Mouse (Mus musculus) CH12.LX (cell line): Measurements from ENCODE around the gene Cox8c. TPM values are rescaled to one million over a fixed set of nuclear protein-coding genes. Genes with fewer than 3 reads are reported as not detected.
A peak's percentile ranks its signal among the peaks of the same experiment; 100 is the strongest.

ENCODE experiments used
- DNase-seq: peaks from one replicate; pipeline ENCODE4 v3.0.0-alpha.2; 2013; ENCODE audit errors: extremely low read depth
- H3K27ac ChIP-seq: 2 replicates; pipeline ENCODE4 v1.5.1; 2012; ENCODE audit warnings: low read depth, mild to moderate bottlenecking, control low read depth, moderate library complexity; ENCODE audit not compliant: insufficient read depth
- H3K27me3 ChIP-seq: replicated peaks from 2 replicates; pipeline ENCODE3; 2012; ENCODE audit warnings: inconsistent platforms
- H3K36me3 ChIP-seq, 2 experiments: replicated peaks in 1 of 2; 2 replicates each; pipeline versions ENCODE3 to v1.6.1; 2012; ENCODE audit warnings: inconsistent platforms in 1 of 2, low read length in 1 of 2, mild to moderate bottlenecking in 1 of 2, mixed read lengths in 1 of 2, moderate library complexity in 1 of 2; ENCODE audit not compliant: control insufficient read depth in 1 of 2, insufficient read depth in 1 of 2
- H3K4me1 ChIP-seq, 2 experiments: 2 replicates each; pipeline ENCODE4 v1.6.1; 2012; ENCODE audit warnings: inconsistent platforms in 1 of 2, moderate library complexity in 1 of 2; ENCODE audit not compliant: insufficient read depth in 2 of 2, control insufficient read depth in 1 of 2
- H3K4me2 ChIP-seq: 2 replicates; pipeline ENCODE4 v1.6.1; 2012; ENCODE audit warnings: low read depth, mild to moderate bottlenecking, control low read depth; ENCODE audit not compliant: poor library complexity, insufficient read depth, severe bottlenecking
- H3K4me3 ChIP-seq, 3 experiments: fragments of 150-350 bp in 1 of 3; sonication (generic) in 1 of 3; replicated peaks in 1 of 3; 2 replicates each; pipeline versions ENCODE3 to v1.5.1; 2011 to 2012; ENCODE audit warnings: low read depth in 2 of 3, low read length in 2 of 3, mild to moderate bottlenecking in 2 of 3, moderate library complexity in 2 of 3, control low read depth in 1 of 3, improper control_type of control experiment in 1 of 3, inconsistent platforms in 1 of 3, mixed read lengths in 1 of 3; ENCODE audit not compliant: poor library complexity in 1 of 3
- H3K79me2 ChIP-seq: replicated peaks from 2 replicates; pipeline ENCODE4 v1.6.1; 2012; ENCODE audit warnings: mild to moderate bottlenecking, moderate library complexity; ENCODE audit not compliant: control insufficient read depth, poor library complexity, insufficient read depth, severe bottlenecking; ENCODE audit errors: extremely low read depth
- H3K9ac ChIP-seq: 2 replicates; pipeline ENCODE4 v1.6.1; 2012; ENCODE audit warnings: low read depth, mild to moderate bottlenecking, control low read depth, moderate library complexity; ENCODE audit not compliant: insufficient read depth
- H3K9me3 ChIP-seq: replicated peaks from 2 replicates; pipeline ENCODE3; 2012; ENCODE audit warnings: low read length, inconsistent platforms, mixed read lengths
- BHLHE40 ChIP-seq: IDR thresholded peaks from 2 replicates; pipeline ENCODE4 v1.6.1; 2011; ENCODE audit warnings: mild to moderate bottlenecking, low read depth, low read length, improper control_type of control experiment
- CHD1 ChIP-seq: IDR thresholded peaks from 2 replicates; pipeline ENCODE4 v1.6.1; 2012; ENCODE audit warnings: low read depth, low read length, improper control_type of control experiment, inconsistent platforms
- CTCF ChIP-seq, 2 experiments: IDR thresholded peaks in 1 of 2; conservative IDR thresholded peaks in 1 of 2; 2 replicates each; pipeline ENCODE4 v1.5.1; 2011 to 2012; ENCODE audit warnings: low read depth in 2 of 2, low read length in 2 of 2, improper control_type of control experiment in 1 of 2, inconsistent platforms in 1 of 2, mild to moderate bottlenecking in 1 of 2, moderate library complexity in 1 of 2
- E2F4 ChIP-seq: IDR thresholded peaks from 2 replicates; pipeline ENCODE4 v1.6.1; 2011; ENCODE audit warnings: low read depth, low read length, improper control_type of control experiment; ENCODE audit not compliant: insufficient replicate concordance
- EP300 ChIP-seq: IDR thresholded peaks from 2 replicates; pipeline ENCODE4 v1.6.1; 2011; ENCODE audit warnings: low read length, improper control_type of control experiment
- ETS1 ChIP-seq: conservative IDR thresholded peaks from 2 replicates; pipeline ENCODE4 v1.6.1; 2012; ENCODE audit warnings: low read depth, mild to moderate bottlenecking, inconsistent platforms, low read length, improper control_type of control experiment, moderate library complexity
- GABPA ChIP-seq: IDR thresholded peaks from 2 replicates; pipeline ENCODE4 v1.6.1; 2012; ENCODE audit warnings: low read depth, low read length, improper control_type of control experiment, inconsistent platforms; ENCODE audit not compliant: insufficient replicate concordance
- IRF4 ChIP-seq: IDR thresholded peaks from 2 replicates; pipeline ENCODE4 v1.6.1; 2014; ENCODE audit warnings: low read depth, mild to moderate bottlenecking, inconsistent platforms, low read length, improper control_type of control experiment
- JUN ChIP-seq: IDR thresholded peaks from 2 replicates; pipeline ENCODE4 v1.6.1; 2011; ENCODE audit warnings: low read depth, mild to moderate bottlenecking, low read length, improper control_type of control experiment, moderate library complexity; ENCODE audit not compliant: insufficient read depth
- MAFK ChIP-seq: IDR thresholded peaks from 2 replicates; pipeline ENCODE4 v1.6.1; 2011; ENCODE audit warnings: low read length, improper control_type of control experiment; ENCODE audit not compliant: insufficient replicate concordance
- MAX ChIP-seq: IDR thresholded peaks from 2 replicates; pipeline ENCODE4 v1.6.1; 2011; ENCODE audit warnings: low read length, improper control_type of control experiment
- MEF2A ChIP-seq: IDR thresholded peaks from 2 replicates; pipeline ENCODE4 v1.6.1; 2014; ENCODE audit warnings: low read depth, mild to moderate bottlenecking, inconsistent platforms, low read length, improper control_type of control experiment, borderline replicate concordance
- MXI1 ChIP-seq: IDR thresholded peaks from 2 replicates; pipeline ENCODE4 v1.6.1; 2011; ENCODE audit warnings: mild to moderate bottlenecking, low read depth, low read length, improper control_type of control experiment
- MYC ChIP-seq: IDR thresholded peaks from 2 replicates; pipeline ENCODE4 v1.6.1; 2011; ENCODE audit warnings: low read depth, mild to moderate bottlenecking, improper control_type of control experiment, low read length
- NELFE ChIP-seq: IDR thresholded peaks from 2 replicates; pipeline ENCODE4 v1.6.1; 2011; ENCODE audit warnings: low read depth, low read length, improper control_type of control experiment
- NRF1 ChIP-seq: IDR thresholded peaks from 2 replicates; pipeline ENCODE4 v1.6.1; 2014; ENCODE audit warnings: low read depth, mild to moderate bottlenecking, inconsistent platforms, low read length, improper control_type of control experiment, moderate library complexity
- PAX5 ChIP-seq: IDR thresholded peaks from 2 replicates; pipeline ENCODE4 v1.6.1; 2012; ENCODE audit warnings: low read length, inconsistent platforms, mixed read lengths
- POLR2A ChIP-seq: IDR thresholded peaks from 2 replicates; pipeline ENCODE4 v1.6.1; 2011; ENCODE audit warnings: low read depth, mild to moderate bottlenecking, improper control_type of control experiment, low read length
- RAD21 ChIP-seq: IDR thresholded peaks from 2 replicates; pipeline ENCODE4 v1.6.1; 2011; ENCODE audit warnings: low read depth, mild to moderate bottlenecking, low read length, improper control_type of control experiment, moderate library complexity
- RCOR1 ChIP-seq: conservative IDR thresholded peaks from 2 replicates; pipeline ENCODE4 v1.6.1; 2012; ENCODE audit warnings: low read depth, mild to moderate bottlenecking, inconsistent platforms, low read length, improper control_type of control experiment
- SIN3A ChIP-seq: IDR thresholded peaks from 2 replicates; pipeline ENCODE4 v1.6.1; 2012; ENCODE audit warnings: low read length, improper control_type of control experiment, inconsistent platforms
- SMC3 ChIP-seq: IDR thresholded peaks from 2 replicates; pipeline ENCODE4 v1.6.1; 2011; ENCODE audit warnings: low read depth, low read length, improper control_type of control experiment
- TCF12 ChIP-seq: IDR thresholded peaks from 2 replicates; pipeline ENCODE4 v1.6.1; 2014; ENCODE audit warnings: low read depth, mild to moderate bottlenecking, inconsistent platforms, low read length, improper control_type of control experiment
- USF2 ChIP-seq: conservative IDR thresholded peaks from 2 replicates; pipeline ENCODE4 v1.6.1; 2011; ENCODE audit warnings: low read depth, low read length, improper control_type of control experiment
- ZC3H11A ChIP-seq: IDR thresholded peaks from 2 replicates; pipeline ENCODE4 v1.6.1; 2012; ENCODE audit warnings: low read depth, mild to moderate bottlenecking, inconsistent platforms, low read length, improper control_type of control experiment
- ZKSCAN1 ChIP-seq: IDR thresholded peaks from 2 replicates; pipeline ENCODE4 v1.6.1; 2012; ENCODE audit warnings: low read depth, inconsistent platforms, low read length, improper control_type of control experiment, borderline replicate concordance
- ZMIZ1 ChIP-seq: IDR thresholded peaks from 2 replicates; pipeline ENCODE4 v1.6.1; 2012; ENCODE audit warnings: low read depth, mild to moderate bottlenecking, inconsistent platforms, low read length, improper control_type of control experiment
- ZNF384 ChIP-seq: IDR thresholded peaks from 2 replicates; pipeline ENCODE4 v1.6.1; 2012; ENCODE audit warnings: low read depth, low read length, improper control_type of control experiment, inconsistent platforms
- dilution Hi-C: fragments of 300-500 bp; cut with MboI; formaldehyde crosslinking; loops from 2 replicates; pipeline ENCODE4 v1.14.3; 2020; ENCODE audit warnings: low sequenced_read_pairs; ENCODE audit not compliant: extremely low pct_unique_long_range_greater_than_20kb, extremely low pct_ligation_motif_present
- in situ Hi-C: fragments of 300-500 bp; cut with MboI; formaldehyde crosslinking; loops from 3 replicates; pipeline ENCODE4 v1.14.3; 2019; ENCODE audit warnings: low sequenced_read_pairs, low pct_ligation_motif_present, low pct_unique_long_range_greater_than_20kb, mixed read lengths
- polyA plus RNA-seq: library from polyadenylated mRNA; unstranded; fragments of >175 nt; gene quantifications from 2 replicates; pipeline ENCODE4 v1.2.1, GENCODE M21; 2012; ENCODE audit warnings: low read depth; ENCODE audit not compliant: insufficient read length
- total RNA-seq, 2 experiments: library from RNA; depleted of rRNA; stranded (reverse); fragments of 300-350 nt in 1 of 2; fragments of >200 nt in 1 of 2; gene quantifications; 2 replicates each; pipeline ENCODE4 v1.2.3; 2012 to 2014

Cox8c gene
- total and polyA plus RNA-seq, 3 experiments: not detected

- H3K27me3 ChIP-seq: peaks cover 8% of the 10 kb centered on the region
- peak; percentile 19; the same call in 1 of the 2 replicates for TF ChIP-seq SIN3A
- no peak for TF ChIP-seq RCOR1
- TF ChIP-seq MYC: no peak
- TF ChIP-seq ETS1: no peak
- TF ChIP-seq MXI1: no peak
- no peak for TF ChIP-seq SMC3
- 0 out of 2 replicates have a peak, but pooled peaks have one; percentile 16 for TF ChIP-seq MAX
- TF ChIP-seq ZNF384: no peak
Measured at GRCm38 (mm10) chr12:102877301-102878030, 21.6 kb upstream of the Cox8c start.

GRCm38 (mm10) chr12:102878031-102878823 is 20.9 kb upstream of the Cox8c start, which contains the start of gene Btbd7:
Gene Btbd7, minus strand, starts transcription at chr12:102878471.
- Histone ChIP-seq H3K27me3 (peaks cover 8% of the 10 kb centered on the region), H3K79me2 (peaks cover 28% of the 10 kb centered on the region), H3K9ac (peak within 1 kb of the TSS; percentile 85), H3K4me3 (peak within 1 kb of the TSS; percentile 84 to 90 (median 89)), H3K27ac (0 out of 2 replicates have a peak within 1 kb of the TSS, but pooled peaks have one; percentile 5), H3K9me3 (no peaks in the 10 kb centered on the region), H3K4me1 (peaks cover 5 to 14% of the 10 kb centered on the region in 2 experiments), H3K36me3 (no peaks in the 10 kb centered on the region), H3K4me2 (peak within 1 kb of the TSS; percentile 89)
- in situ Hi-C loops (loop anchor here (25.0 kb wide), 1 partner anchor 184 kb away; no protein-coding TSS in a partner anchor), dilution Hi-C loops (no loop called here)
- DNase-seq: peak; percentile 89
- TF ChIP-seq MAX (peak; percentile 77), CTCF (conservative IDR thresholded peaks at IDR 0.05 in 1 of 2, IDR thresholded peaks at IDR 0.05 in 1 of 2; ENCODE audit: low read depth in 2 of 2, low read length in 2 of 2) (no peak), EP300 (0 out of 2 replicates have a peak, but pooled peaks have one; percentile 3), RCOR1 (no peak), IRF4 (no peak), NELFE (peak; percentile 39; the same call in 1 of the 2 replicates), MXI1 (no peak), BHLHE40 (peak; percentile 89), MAFK (no peak), CHD1 (no peak), ZC3H11A (no peak), PAX5 (no peak), ZMIZ1 (no peak), E2F4 (no peak), SIN3A (no peak; the same call in 1 of the 2 replicates), ZKSCAN1 (no peak), SMC3 (no peak), TCF12 (peak; percentile 67), NRF1 (peak; percentile 88), ZNF384 (no peak), POLR2A (peak; percentile 73; the same call in 1 of the 2 replicates), USF2 (peak; percentile 84), RAD21 (no peak), GABPA (no peak), ETS1 (no peak; the same call in 1 of the 2 replicates), JUN (no peak), MEF2A (peak; percentile 50; the same call in 1 of the 2 replicates)

More at GRCm38 (mm10) chr12:102877301-102878030, 21.6 kb upstream of the Cox8c start:
- peak overlapping the region; percentile 84 to 90 (median 89) for H3K4me3 ChIP-seq
- H3K9me3 ChIP-seq: no peaks in the 10 kb centered on the region
- peak; percentile 27 for DNase-seq
- peaks cover 28% of the 10 kb centered on the region for H3K79me2 ChIP-seq
- in situ Hi-C loops: loop anchor here (25.0 kb wide), 1 partner anchor 185 kb away; no protein-coding TSS in a partner anchor
- H3K4me1 ChIP-seq: peaks cover 5 to 14% of the 10 kb centered on the region in 2 experiments
- no peak overlapping the region for H3K27ac ChIP-seq
- peak overlapping the region; percentile 89 for H3K4me2 ChIP-seq
- dilution Hi-C loops: no loop called here
- H3K36me3 ChIP-seq: no peaks in the 10 kb centered on the region
- peak overlapping the region; percentile 85 for H3K9ac ChIP-seq
